10 mouse cellular contexts compared by ENCODE assay signal in the genomic region with DNA sequence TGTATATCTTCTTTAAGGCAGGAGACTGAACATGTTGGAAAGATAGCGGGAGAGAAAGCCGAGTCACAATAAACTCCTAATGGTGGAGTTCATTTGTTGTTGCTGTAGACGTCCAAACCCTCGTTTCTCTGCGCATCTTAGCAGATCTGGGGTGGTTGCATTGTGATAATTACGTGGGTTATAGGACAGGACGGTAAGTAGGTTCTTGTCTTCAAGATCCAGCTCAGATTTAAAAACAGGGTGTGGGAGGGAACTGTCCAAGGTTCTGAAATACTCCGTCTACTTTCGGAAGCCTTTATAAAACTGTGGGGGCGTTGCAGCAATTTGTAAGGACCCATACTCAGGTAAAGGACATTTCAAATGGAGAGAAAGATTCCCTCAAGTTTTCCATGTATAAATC. TPM values are rescaled to one million over a fixed set of nuclear protein-coding genes. Genes with fewer than 3 reads are reported as not detected.
DNase-seq lines count a peak whose midpoint lies in the region; ATAC-seq and TF ChIP-seq lines count a peak whose summit lies in the region.
"Had no signal": no experiment of that assay in that cellular context is flagged by ENCODE, and none has a peak within 500 bp of the region (broad histone marks: within the 10 kb centered on the region; RNA-seq: fewer than 3 reads in every experiment).

No protein-coding gene starts in this region.

- TF ChIP-seq POLR2A in liver, adult 2 months (IDR thresholded peaks at IDR 0.05; ENCODE audit: extremely low read depth, insufficient read depth, low read length), result no peak

- H3K27ac ChIP-seq in liver, adult 2 months (replicated peaks; ENCODE audit: insufficient read depth, low read depth, low read length), result no peak overlapping the region
- no peak overlapping the region for H3K27ac ChIP-seq in liver, embryonic 12.5 days
- no peak overlapping the region for H3K27ac ChIP-seq in ES-E14 (ENCODE audit: insufficient read depth, low read depth, low read length, poor library complexity, severe bottlenecking)
- H3K27ac ChIP-seq: midbrain, embryonic 13.5 days had no signal

- in situ Hi-C loops in ES-E14 (cut with MboI; ENCODE audit: low sequenced_read_pairs in 2 of 2, unreplicated experiment in 2 of 2), result no loop called here

- no peak for TF ChIP-seq CTCF in liver, adult 2 months (IDR thresholded peaks at IDR 0.05; ENCODE audit: low read depth, low read length)

- no peak overlapping the region for H3K4me3 ChIP-seq in liver, adult 2 months (ENCODE audit: insufficient read depth, low read depth, low read length)
- H3K4me3 ChIP-seq in liver, embryonic 12.5 days, result no peak overlapping the region
- no peak overlapping the region for H3K4me3 ChIP-seq in ES-E14 (ENCODE audit: insufficient read depth in 1 of 2, low read depth in 1 of 2, low read length in 2 of 2, poor library complexity in 1 of 2, severe bottlenecking in 1 of 2)
- H3K4me3 ChIP-seq: erythroblast, embryonic 14.5 days; midbrain, embryonic 13.5 days had no signal

- no peaks in the 10 kb centered on the region for H3K9me3 ChIP-seq in liver, embryonic 12.5 days (replicated peaks)
- H3K9me3 ChIP-seq in ES-E14 (ENCODE audit: control insufficient read depth, insufficient read depth, low read depth, low read length), result no peaks in the 10 kb centered on the region
- H3K9me3 ChIP-seq: midbrain, embryonic 13.5 days had no signal

- H3K4me2 ChIP-seq in liver, embryonic 12.5 days, result no peak overlapping the region

- H3K79me2 ChIP-seq in liver, adult 2 months (ENCODE audit: control insufficient read depth, insufficient read depth, low read length), result no peaks in the 10 kb centered on the region

- no peak for ATAC-seq in liver, embryonic 12.5 days
- ATAC-seq: midbrain, embryonic 13.5 days had no signal

- no peaks in the 10 kb centered on the region for H3K27me3 ChIP-seq in liver, adult 2 months (ENCODE audit: control insufficient read depth, insufficient read depth, low read length)
- peaks cover 34% of the 10 kb centered on the region for H3K27me3 ChIP-seq in liver, embryonic 12.5 days (replicated peaks)

- no peaks in the 10 kb centered on the region for H3K36me3 ChIP-seq in liver, adult 2 months (ENCODE audit: control insufficient read depth, insufficient read depth, low read length)
- no peaks in the 10 kb centered on the region for H3K36me3 ChIP-seq in liver, embryonic 12.5 days
- H3K36me3 ChIP-seq in ES-E14 (ENCODE audit: control insufficient read depth, insufficient read depth, low read length, poor library complexity, severe bottlenecking), result no peaks in the 10 kb centered on the region
- H3K36me3 ChIP-seq: midbrain, embryonic 13.5 days had no signal

- peak; percentile 8 for DNase-seq in liver, adult 2 months (ENCODE audit: extremely low read depth, low read depth, low spot score)
- DNase-seq in ES-E14 (ENCODE audit: low read depth, low spot score), result peak; percentile 37
- DNase-seq in c-Kit-positive CD71-positive TER-119-positive erythroid progenitor cells, embryonic 14.5 days (ENCODE audit: low spot score), result peak; percentile 40
- DNase-seq in mesoderm, embryonic 11.5 days (ENCODE audit: low read depth, low spot score), result peak; percentile 79
- DNase-seq in testis, postnatal 10 days (ENCODE audit: low spot score), result no peak
- no peak for DNase-seq in frontal cortex, adult 2 months (ENCODE audit: extremely low spot score in 1 of 2, low spot score in 1 of 2)
- DNase-seq: left cerebral cortex, postnatal 4 days had no signal

- 27% methylated on average over 10 of the region's 10 CpGs for WGBS in liver, adult 2 months
- WGBS in liver, embryonic 12.5 days (ENCODE audit: insufficient replicate concordance), result 30% methylated on average over 10 of the region's 10 CpGs

- H3K9ac ChIP-seq in liver, adult 2 months (ENCODE audit: low read depth, low read length), result no peak overlapping the region
- no peak overlapping the region for H3K9ac ChIP-seq in liver, embryonic 12.5 days
- no peak overlapping the region for H3K9ac ChIP-seq in ES-E14 (ENCODE audit: insufficient read depth, low read depth, low read length, poor library complexity, severe bottlenecking)
- H3K9ac ChIP-seq: midbrain, embryonic 13.5 days had no signal

- peaks cover 2% of the 10 kb centered on the region; the same call in 1 of the 2 replicates for H3K4me1 ChIP-seq in liver, adult 2 months (ENCODE audit: control insufficient read depth, insufficient read depth, low read length)
- peaks cover 9% of the 10 kb centered on the region for H3K4me1 ChIP-seq in liver, embryonic 12.5 days
- H3K4me1 ChIP-seq in ES-E14 (ENCODE audit: control insufficient read depth in 2 of 2, insufficient read depth in 2 of 2, low read length in 2 of 2, poor library complexity in 1 of 2), result peaks cover 2 to 3% of the 10 kb centered on the region in 2 experiments; a peak in 2 of 4 replicates

TF ChIP-seq in ES-E14, 5 proteins besides CTCF, POLR2A, EP300 and RAD21:
- TF ChIP-seq MAFK (IDR thresholded peaks at IDR 0.05; ENCODE audit: insufficient read depth, low read depth, low read length) (no peak), HCFC1 (IDR thresholded peaks at IDR 0.05; ENCODE audit: borderline replicate concordance, insufficient read depth, low read length) (no peak)

RNA-seq across cellular contexts. Expression of a gene that starts 0.6 kb away (rescaled TPM):
- 0.18 TPM in 1 of 2 replicates, not detected in the other for total RNA-seq in liver, adult 2 months (2014; rRNA removed)
- not detected in 2 replicates for polyA plus RNA-seq in liver, adult 2 months (2012; rRNA removed)
- 0.87 and 0.90 TPM in 2 replicates for polyA plus RNA-seq in liver, embryonic 12.5 days (2016; fragmentation: Nextera tagmentation; extraction: Ambion mirVana)
- 5.2 and 5.7 TPM in 2 replicates for total RNA-seq in ES-E14 (2012; rRNA removed)
- polyA plus RNA-seq in frontal cortex, adult 2 months (2012; rRNA removed), result 5.6 and 5.8 TPM in 2 replicates
- polyA plus RNA-seq: erythroblast, embryonic 14.5 days had no signal

Comparison
In these comparisons a context has a peak if more than half of its experiments do, and no peak if none do; other contexts are left out.
1. DNase-seq: peak in liver, adult 2 months (single experiment), ES-E14 (single experiment), c-Kit-positive CD71-positive TER-119-positive erythroid progenitor cells, embryonic 14.5 days (single experiment) and mesoderm, embryonic 11.5 days (single experiment); none in testis, postnatal 10 days (single experiment) and frontal cortex, adult 2 months (0 of 2).